Comparison of ENCODE assay signal across 12 mouse cellular contexts in the genomic region with DNA sequence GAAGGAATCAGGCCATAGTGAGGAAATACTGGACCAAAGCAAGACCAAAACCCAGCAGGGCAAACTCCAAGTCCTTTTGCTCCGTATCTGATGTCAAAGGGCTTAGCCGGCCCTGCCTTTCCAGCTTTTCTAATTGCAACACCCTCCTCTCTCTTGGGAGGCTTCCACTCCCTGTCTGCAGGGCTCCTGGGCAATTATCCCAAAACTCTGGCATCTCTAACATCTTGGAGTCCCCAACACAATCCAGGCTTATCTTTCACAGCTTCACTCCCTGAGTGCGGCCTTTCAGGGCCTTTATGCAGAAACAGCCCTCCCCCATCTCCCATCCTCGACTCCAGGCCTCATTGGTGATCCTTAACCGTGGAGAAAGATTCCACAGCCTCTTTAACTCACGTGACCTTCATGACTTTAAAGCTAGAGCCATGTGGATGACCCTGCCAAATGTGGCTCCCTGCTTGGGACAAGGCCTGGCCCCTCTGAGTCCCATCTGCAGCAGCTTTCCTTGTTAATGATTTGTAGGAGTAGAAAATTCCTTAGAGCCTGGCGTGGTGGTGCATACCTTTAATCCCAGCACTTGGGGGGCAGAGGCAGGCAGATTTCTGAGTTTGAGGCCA. TPM values are rescaled to one million over a fixed set of nuclear protein-coding genes. Genes with fewer than 3 reads are reported as not detected.
A peak's percentile ranks its signal among the peaks of the same experiment; 100 is the strongest.
DNase-seq lines count a peak whose midpoint lies in the region; TF ChIP-seq lines count a peak whose summit lies in the region.
"Had no signal": no experiment of that assay in that cellular context is flagged by ENCODE, and none has a peak within 500 bp of the region (broad histone marks: within the 10 kb centered on the region; RNA-seq: fewer than 3 reads in every experiment).

No protein-coding gene starts in this region.

- no peak for TF ChIP-seq EP300 in heart, adult 2 months (IDR thresholded peaks at IDR 0.05; ENCODE audit: insufficient read depth, low read depth, low read length)

- 46% methylated on average over 7 of the region's 7 CpGs for WGBS in heart, adult 2 months

- no peak for TF ChIP-seq CTCF in heart, adult 2 months (IDR thresholded peaks at IDR 0.05)
- no peak for TF ChIP-seq CTCF in E14TG2a.4 (conservative IDR thresholded peaks at IDR 0.05; ENCODE audit: low read length)

- peaks cover 44% of the 10 kb centered on the region for H3K9me3 ChIP-seq in E14TG2a.4 (ENCODE audit: low read length)
- H3K9me3 ChIP-seq: G1E had no signal

- no peaks in the 10 kb centered on the region for H3K27me3 ChIP-seq in heart, adult 2 months (ENCODE audit: control insufficient read depth, insufficient read depth, low read length)
- H3K27me3 ChIP-seq in E14TG2a.4 (ENCODE audit: insufficient read depth, low read length): no peaks in the 10 kb centered on the region

- H3K4me1 ChIP-seq in heart, adult 2 months (ENCODE audit: control insufficient read depth, insufficient read depth, low read length): no peaks in the 10 kb centered on the region; the same call in 1 of the 2 replicates
- H3K4me1 ChIP-seq in E14TG2a.4 (replicated peaks; ENCODE audit: low read depth, low read length): peaks cover 53% of the 10 kb centered on the region

- H3K79me2 ChIP-seq in heart, adult 2 months (replicated peaks; ENCODE audit: control insufficient read depth, insufficient read depth, low read length): no peaks in the 10 kb centered on the region

- H3K36me3 ChIP-seq in heart, adult 2 months (ENCODE audit: control insufficient read depth, insufficient read depth, low read length): no peaks in the 10 kb centered on the region
- no peaks in the 10 kb centered on the region; the same call in 1 of the 2 replicates for H3K36me3 ChIP-seq in E14TG2a.4 (ENCODE audit: insufficient read depth, low read length)
- H3K36me3 ChIP-seq: G1E had no signal

- intact Hi-C loops in heart, adult 2 months (cut with DNase I): no loop called here
- intact Hi-C loops in left cerebral cortex, postnatal 4 days (cut with DNase I): no loop called here

- no peak for TF ChIP-seq POLR2A in heart, adult 2 months (IDR thresholded peaks at IDR 0.05; ENCODE audit: insufficient read depth, low read depth, low read length)

- peak; percentile 19 to 33 for DNase-seq in heart, adult 2 months
- DNase-seq in heart, postnatal 4 days: no peak
- DNase-seq in adipocyte (ENCODE audit: low spot score): peak; percentile 83
- DNase-seq in kidney, postnatal 25 days: peak; percentile 18 to 47
- no peak for DNase-seq in left cerebral cortex, postnatal 4 days
- no peak for DNase-seq in cerebellum, adult 9-11 months
- DNase-seq in neural tube, embryonic 10.5 days (ENCODE audit: extremely low spot score, low spot score): no peak
- DNase-seq: embryo, embryonic 11 days had no signal

- no peak overlapping the region for H3K9ac ChIP-seq in heart, adult 2 months (ENCODE audit: low read depth, low read length)

- no peak overlapping the region for H3K4me3 ChIP-seq in heart, adult 2 months
- H3K4me3 ChIP-seq in E14TG2a.4 (replicated peaks; ENCODE audit: low read length): 0 out of 2 replicates have a peak overlapping the region, but pooled peaks have one; percentile 13
- H3K4me3 ChIP-seq: left cerebral cortex, adult 2 months; megakaryocyte, embryonic 14.5 days had no signal

- H3K27ac ChIP-seq in heart, adult 2 months: no peak overlapping the region
- H3K27ac ChIP-seq: left cerebral cortex, adult 2 months had no signal

RNA-seq across cellular contexts. Expression of a gene that starts 11.2 kb away (rescaled TPM):
- total RNA-seq in heart, adult 2 months (2021): 1 to 10 TPM; 8.0 to 8.5 TPM
- polyA plus RNA-seq in heart, adult 2 months (2012; rRNA removed): 10.6 and 18.4 TPM in 2 replicates
- total RNA-seq in heart, postnatal 4 days (2021): 10 to 100 TPM; 15.2 to 16.3 TPM
- 10 to 100 TPM; 35.8 to 36.9 TPM for total RNA-seq in left cerebral cortex, postnatal 4 days (2021)

Comparison
In these comparisons a context has a peak if more than half of its experiments do, and no peak if none do; other contexts are left out.
1. DNase-seq: peak in heart, adult 2 months (2 of 2), adipocyte (single experiment) and kidney, postnatal 25 days (2 of 2); none in heart, postnatal 4 days (single experiment), left cerebral cortex, postnatal 4 days (single experiment), cerebellum, adult 9-11 months (single experiment) and neural tube, embryonic 10.5 days (single experiment).